Mouse (Mus musculus): ENCODE data around the gene Kng1. TPM values are rescaled to one million over a fixed set of nuclear protein-coding genes. Genes with fewer than 3 reads are reported as not detected.
"Not testable (repeated sequence)": the region's sequence is repeated elsewhere in the genome, so short reads cannot be mapped to it uniquely, and the experiment has no call there.

Kng1 gene
- total RNA-seq, 4 experiments from 2014 or later = not detected

GRCm38 (mm10) chr16:23093321-23093953 lies 35.8 kb downstream of the Kng1 start:
- DNase-seq (ENCODE audit: low spot score in 2 of 2) = no peak

- DNase-seq (ENCODE audit: low spot score in 2 of 2) = no peak
Observed at GRCm38 (mm10) chr16:23094136-23094535, 36.5 kb downstream of the Kng1 start.

- not testable (repeated sequence) for DNase-seq (ENCODE audit: low spot score in 2 of 2)
Observed at GRCm38 (mm10) chr16:23095581-23095980, 37.9 kb downstream of the Kng1 start.

GRCm38 (mm10) chr16:23096886-23097285 lies 39.2 kb downstream of the Kng1 start:
- DNase-seq (ENCODE audit: low spot score in 2 of 2) = not testable (repeated sequence)

GRCm38 (mm10) chr16:23097290-23098104 lies 39.8 kb downstream of the Kng1 start:
- DNase-seq (ENCODE audit: low spot score in 2 of 2) = peak in 1 of 2 experiments; percentile 45

- not testable (repeated sequence) for DNase-seq (ENCODE audit: low spot score in 2 of 2)
Observed at GRCm38 (mm10) chr16:23098105-23098452, 40.4 kb downstream of the Kng1 start.

- no peak for DNase-seq (ENCODE audit: low spot score in 2 of 2)
Observed at GRCm38 (mm10) chr16:23099632-23100031, 42.0 kb downstream of the Kng1 start.

GRCm38 (mm10) chr16:23100099-23100575 lies 42.5 kb downstream of the Kng1 start:
- DNase-seq (ENCODE audit: low spot score in 2 of 2) = no peak

- no peak for DNase-seq (ENCODE audit: low spot score in 2 of 2)
Observed at GRCm38 (mm10) chr16:23100613-23101012, 42.9 kb downstream of the Kng1 start.

- DNase-seq (ENCODE audit: low spot score in 2 of 2) = no peak
Observed at GRCm38 (mm10) chr16:23102340-23103037, 44.8 kb downstream of the Kng1 start.

- DNase-seq (ENCODE audit: low spot score in 2 of 2) = no peak
Observed at GRCm38 (mm10) chr16:23103038-23103745, 45.5 kb downstream of the Kng1 start.

GRCm38 (mm10) chr16:23103841-23104240 lies 46.2 kb downstream of the Kng1 start:
- DNase-seq (ENCODE audit: low spot score in 2 of 2) = no peak

- no peak for DNase-seq (ENCODE audit: low spot score in 2 of 2)
Observed at GRCm38 (mm10) chr16:23106121-23106520, 48.5 kb downstream of the Kng1 start.

- DNase-seq (ENCODE audit: low spot score in 2 of 2) = peak; percentile 88 to 93
Observed at GRCm38 (mm10) chr16:23107231-23107942, 49.7 kb downstream of the Kng1 start, which contains the start of gene Eif4a2. Gene Eif4a2, plus strand, starts transcription at chr16:23107444.

- peak; percentile 69 to 71 for DNase-seq (ENCODE audit: low spot score in 2 of 2)
Observed at GRCm38 (mm10) chr16:23107946-23108759, 50.5 kb downstream of the Kng1 start.

GRCm38 (mm10) chr16:23108943-23109342 lies 51.3 kb downstream of the Kng1 start:
- no peak for DNase-seq (ENCODE audit: low spot score in 2 of 2)

- no peak for DNase-seq (ENCODE audit: low spot score in 2 of 2)
Observed at GRCm38 (mm10) chr16:23109350-23110280, 52.0 kb downstream of the Kng1 start.

GRCm38 (mm10) chr16:23112348-23112747 lies 54.7 kb downstream of the Kng1 start:
- no peak for DNase-seq (ENCODE audit: low spot score in 2 of 2)

All from left cerebral cortex, adult 8-10 months (tissue).